Mouse (Mus musculus) liver, embryonic 15.5 days (tissue): ENCODE results near the gene Prpf40b. TPM values are rescaled to one million over a fixed set of nuclear protein-coding genes. Genes with fewer than 3 reads are reported as not detected.
A peak's percentile ranks its signal among the peaks of the same experiment; 100 is the strongest.

Source experiments
- ATAC-seq: fragments of 200-750 bp; cut with Nextera tagmentation; 2 replicates; pipeline ENCODE4 v1.8.0; 2017; ENCODE audit warnings: moderate number of reproducible peaks, mild to moderate bottlenecking, moderate library complexity; ENCODE audit not compliant: insufficient read depth
- H3K27ac ChIP-seq: fragments of 300-500 bp; sonication (generic); replicated peaks from 2 replicates; pipeline ENCODE4 v1.5.1; 2015; ENCODE audit warnings: mild to moderate bottlenecking, inconsistent platforms
- H3K27me3 ChIP-seq: fragments of 300-500 bp; sonication (generic); 2 replicates; pipeline ENCODE4 v1.6.1; 2015; ENCODE audit warnings: mild to moderate bottlenecking, inconsistent platforms
- H3K36me3 ChIP-seq: fragments of 300-500 bp; sonication (generic); replicated peaks from 2 replicates; pipeline ENCODE4 v1.6.1; 2015; ENCODE audit warnings: moderate library complexity, mild to moderate bottlenecking, inconsistent platforms
- H3K4me1 ChIP-seq: fragments of 300-500 bp; sonication (generic); replicated peaks from 2 replicates; pipeline ENCODE4 v1.6.1; 2015; ENCODE audit warnings: inconsistent platforms
- H3K4me2 ChIP-seq: fragments of 300-500 bp; sonication (generic); 2 replicates; pipeline ENCODE4 v1.6.1; 2015; ENCODE audit warnings: moderate library complexity, mild to moderate bottlenecking, inconsistent platforms
- H3K4me3 ChIP-seq: fragments of 300-500 bp; sonication (generic); replicated peaks from 2 replicates; pipeline ENCODE4 v1.5.1; 2015; ENCODE audit warnings: mild to moderate bottlenecking, inconsistent platforms
- H3K9ac ChIP-seq: fragments of 300-500 bp; sonication (generic); 2 replicates; pipeline ENCODE4 v1.6.1; 2015; ENCODE audit warnings: moderate library complexity, mild to moderate bottlenecking, inconsistent platforms
- H3K9me3 ChIP-seq: fragments of 300-500 bp; sonication (generic); replicated peaks from 2 replicates; pipeline ENCODE4 v1.6.1; 2016; ENCODE audit warnings: inconsistent platforms
- WGBS: fragments of 180-500 bp; shearing (Covaris S2); methylation state at CpG from one replicate; pipeline ENCODE4 v1.1.7; 2015; ENCODE audit warnings: mixed read lengths; ENCODE audit not compliant: insufficient replicate concordance; 5-methylcytosine and 5-hydroxymethylcytosine counted together
- polyA plus RNA-seq: library from polyadenylated mRNA; unstranded; fragments of >200 nt; fragmentation: Nextera tagmentation; extraction: Ambion mirVana; gene quantifications from 2 replicates; pipeline ENCODE4 v1.2.1, GENCODE M21; 2015

Prpf40b gene
- polyA plus RNA-seq, 1 experiment from 2014 or later = 6.6 TPM

- Histone ChIP-seq H3K4me3 (no peak overlapping the region), H3K36me3 (no peaks in the 10 kb centered on the region), H3K4me1 (peaks cover 58% of the 10 kb centered on the region), H3K27ac (no peak overlapping the region), H3K27me3 (no peaks in the 10 kb centered on the region), H3K4me2 (no peak overlapping the region), H3K9me3 (no peaks in the 10 kb centered on the region), H3K9ac (no peak overlapping the region)
- WGBS = 37% methylated on average over 4 of the region's 4 CpGs
- no peak for ATAC-seq
These were observed 50.1 kb downstream of the Prpf40b start for GRCm38 (mm10) chr15:99344961-99345360.

GRCm38 (mm10) chr15:99351610-99352009 lies 56.7 kb downstream of the Prpf40b start:
- no peak overlapping the region for H3K27ac ChIP-seq
- H3K4me2 ChIP-seq = no peak overlapping the region
- peaks cover 16% of the 10 kb centered on the region for H3K4me1 ChIP-seq
- no peaks in the 10 kb centered on the region for H3K36me3 ChIP-seq
- H3K9me3 ChIP-seq = no peaks in the 10 kb centered on the region
- ATAC-seq = no peak
- 44% methylated on average over 6 of the region's 6 CpGs for WGBS
- H3K4me3 ChIP-seq = no peak overlapping the region
- H3K27me3 ChIP-seq = no peaks in the 10 kb centered on the region
- H3K9ac ChIP-seq = no peak overlapping the region

GRCm38 (mm10) chr15:99352306-99352705 lies 57.4 kb downstream of the Prpf40b start:
- Histone ChIP-seq H3K4me3 (no peak overlapping the region), H3K4me2 (no peak overlapping the region), H3K9me3 (no peaks in the 10 kb centered on the region), H3K36me3 (no peaks in the 10 kb centered on the region), H3K9ac (no peak overlapping the region), H3K4me1 (peaks cover 16% of the 10 kb centered on the region), H3K27me3 (no peaks in the 10 kb centered on the region), H3K27ac (no peak overlapping the region)
- ATAC-seq = no peak
- WGBS = 43% methylated on average over 5 of the region's 5 CpGs

GRCm38 (mm10) chr15:99355660-99356059 lies 60.8 kb downstream of the Prpf40b start:
- H3K27me3 ChIP-seq = no peaks in the 10 kb centered on the region
- H3K4me3 ChIP-seq = no peak overlapping the region
- H3K4me1 ChIP-seq = 0 out of 2 replicates have a peak, but pooled peaks cover 8% of the 10 kb centered on the region
- H3K27ac ChIP-seq = no peak overlapping the region
- no peaks in the 10 kb centered on the region for H3K9me3 ChIP-seq
- H3K9ac ChIP-seq = no peak overlapping the region
- no peaks in the 10 kb centered on the region for H3K36me3 ChIP-seq
- no peak for ATAC-seq
- no peak overlapping the region for H3K4me2 ChIP-seq
- WGBS = 31% methylated on average over 6 of the region's 6 CpGs

GRCm38 (mm10) chr15:99356462-99356861 lies 61.6 kb downstream of the Prpf40b start:
- Histone ChIP-seq H3K4me3 (no peak overlapping the region), H3K27ac (no peak overlapping the region), H3K27me3 (no peaks in the 10 kb centered on the region), H3K36me3 (no peaks in the 10 kb centered on the region), H3K9ac (no peak overlapping the region), H3K4me2 (no peak overlapping the region), H3K4me1 (0 out of 2 replicates have a peak, but pooled peaks cover 8% of the 10 kb centered on the region), H3K9me3 (no peaks in the 10 kb centered on the region)
- ATAC-seq = no peak
- WGBS = 51% methylated on average over 6 of the region's 6 CpGs

- 67% methylated on average over 9 of the region's 9 CpGs for WGBS
- no peak overlapping the region for H3K4me2 ChIP-seq
- H3K36me3 ChIP-seq = no peaks in the 10 kb centered on the region
- H3K27ac ChIP-seq = no peak overlapping the region
- H3K4me1 ChIP-seq = no peaks in the 10 kb centered on the region
- no peak for ATAC-seq
- H3K27me3 ChIP-seq = no peaks in the 10 kb centered on the region
- H3K9me3 ChIP-seq = no peaks in the 10 kb centered on the region
- no peak overlapping the region for H3K9ac ChIP-seq
- H3K4me3 ChIP-seq = no peak overlapping the region
These were observed 64.1 kb downstream of the Prpf40b start for GRCm38 (mm10) chr15:99358952-99359351.

- no peak overlapping the region for H3K9ac ChIP-seq
- H3K4me2 ChIP-seq = no peak overlapping the region
- no peak overlapping the region for H3K27ac ChIP-seq
- H3K27me3 ChIP-seq = peaks cover 11% of the 10 kb centered on the region
- H3K9me3 ChIP-seq = no peaks in the 10 kb centered on the region
- 60% methylated on average over 7 of the region's 7 CpGs for WGBS
- no peaks in the 10 kb centered on the region for H3K36me3 ChIP-seq
- H3K4me3 ChIP-seq = no peak overlapping the region
- no peak for ATAC-seq
- H3K4me1 ChIP-seq = peaks cover 21% of the 10 kb centered on the region
These were observed 69.2 kb downstream of the Prpf40b start for GRCm38 (mm10) chr15:99364022-99364530.

- H3K4me1 ChIP-seq = peaks cover 27% of the 10 kb centered on the region
- no peak overlapping the region for H3K4me3 ChIP-seq
- H3K27ac ChIP-seq = 0 out of 2 replicates have a peak overlapping the region, but pooled peaks have one; percentile 14
- no peak for ATAC-seq
- H3K9me3 ChIP-seq = no peaks in the 10 kb centered on the region
- no peak overlapping the region for H3K9ac ChIP-seq
- no peak overlapping the region for H3K4me2 ChIP-seq
- H3K36me3 ChIP-seq = no peaks in the 10 kb centered on the region
- 29% methylated on average over 8 of the region's 8 CpGs for WGBS
- peaks cover 19% of the 10 kb centered on the region for H3K27me3 ChIP-seq
These were observed 70.0 kb downstream of the Prpf40b start for GRCm38 (mm10) chr15:99364921-99365320.

Other genes starting within 250 kb of the Prpf40b start
- 0.83 and 1.2 TPM in 2 replicates for gene Prph, start 239.9 kb upstream of the Prpf40b start, polyA plus RNA-seq
- 14.6 and 15.9 TPM in 2 replicates for gene Troap, start 220.5 kb upstream of the Prpf40b start, polyA plus RNA-seq
- not detected in 2 replicates for gene C1ql4, start 207.3 kb upstream of the Prpf40b start, polyA plus RNA-seq
- 18.1 and 21.5 TPM in 2 replicates for gene Dnajc22, start 201.9 kb upstream of the Prpf40b start, polyA plus RNA-seq
- 6.7 and 7.7 TPM in 2 replicates for gene Spats2, start 169.2 kb upstream of the Prpf40b start, polyA plus RNA-seq
- gene Kcnh3, start 70.2 kb upstream of the Prpf40b start, polyA plus RNA-seq = 0.12 and 0.30 TPM in 2 replicates
- gene Mcrs1, start 43.1 kb upstream of the Prpf40b start, polyA plus RNA-seq = 42.8 and 46.2 TPM in 2 replicates
- not detected in 2 replicates for gene Fam186b, start 801 bp downstream of the Prpf40b start, polyA plus RNA-seq
- 3.5 and 3.8 TPM in 2 replicates for gene Fmnl3, start 75.4 kb downstream of the Prpf40b start, polyA plus RNA-seq
- 278 and 304 TPM in 2 replicates for gene Tmbim6, start 97.8 kb downstream of the Prpf40b start, polyA plus RNA-seq
- 0.92 and 1.3 TPM in 2 replicates for gene Nckap5l, start 162.7 kb downstream of the Prpf40b start, polyA plus RNA-seq
- 5.2 and 5.3 TPM in 2 replicates for gene Bcdin3d, start 179.6 kb downstream of the Prpf40b start, polyA plus RNA-seq
- 0.05 and 0.13 TPM in 2 replicates for gene Faim2, start 233.1 kb downstream of the Prpf40b start, polyA plus RNA-seq